Mouse (Mus musculus) heart, adult 11 months (tissue): ENCODE results near the gene Pfkfb3.
"Not testable (repeated sequence)": the region's sequence is repeated elsewhere in the genome, so short reads cannot be mapped to it uniquely, and the experiment has no call there.

Source experiments
- DNase-seq: peaks from one replicate; pipeline ENCODE4 v3.0.0; 2022

The Pfkfb3 gene

GRCm38 (mm10) chr2:11548508-11548907 is 5.4 kb downstream of the Pfkfb3 start:
- no peak for DNase-seq

- DNase-seq: no peak
These were observed 6.3 kb downstream of the Pfkfb3 start for GRCm38 (mm10) chr2:11547609-11548008.

GRCm38 (mm10) chr2:11546091-11546490 is 7.8 kb downstream of the Pfkfb3 start:
- no peak for DNase-seq

GRCm38 (mm10) chr2:11545380-11545779 is 8.5 kb downstream of the Pfkfb3 start:
- DNase-seq: no peak

GRCm38 (mm10) chr2:11544342-11544741 is 9.5 kb downstream of the Pfkfb3 start:
- no peak for DNase-seq

GRCm38 (mm10) chr2:11543158-11543557 is 10.7 kb downstream of the Pfkfb3 start:
- no peak for DNase-seq

GRCm38 (mm10) chr2:11542640-11543039 is 11.2 kb downstream of the Pfkfb3 start:
- DNase-seq: peak; percentile 94

GRCm38 (mm10) chr2:11542121-11542520 is 11.8 kb downstream of the Pfkfb3 start:
- DNase-seq: no peak

- not testable (repeated sequence) for DNase-seq
These were observed 12.3 kb downstream of the Pfkfb3 start for GRCm38 (mm10) chr2:11541528-11541927.

GRCm38 (mm10) chr2:11535966-11536365 is 17.9 kb downstream of the Pfkfb3 start:
- no peak for DNase-seq

GRCm38 (mm10) chr2:11535412-11535928 is 18.4 kb downstream of the Pfkfb3 start:
- peak; percentile 100 for DNase-seq

GRCm38 (mm10) chr2:11534826-11535225 is 19.1 kb downstream of the Pfkfb3 start:
- peak; percentile 95 for DNase-seq

GRCm38 (mm10) chr2:11530101-11530500 is 23.8 kb downstream of the Pfkfb3 start:
- peak; percentile 99 for DNase-seq

- no peak for DNase-seq
These were observed 27.8 kb downstream of the Pfkfb3 start for GRCm38 (mm10) chr2:11526063-11526462.

- no peak for DNase-seq
These were observed 29.1 kb downstream of the Pfkfb3 start for GRCm38 (mm10) chr2:11524736-11525135.

- DNase-seq: peak; percentile 93
These were observed 32.1 kb downstream of the Pfkfb3 start for GRCm38 (mm10) chr2:11521758-11522157.

- no peak for DNase-seq
These were observed 33.1 kb downstream of the Pfkfb3 start for GRCm38 (mm10) chr2:11520786-11521185.

- peak; percentile 88 for DNase-seq
These were observed 38.0 kb downstream of the Pfkfb3 start for GRCm38 (mm10) chr2:11515828-11516227.

GRCm38 (mm10) chr2:11513057-11513967 is 40.6 kb downstream of the Pfkfb3 start:
- DNase-seq: peak; percentile 99

GRCm38 (mm10) chr2:11512127-11512526 is 41.8 kb downstream of the Pfkfb3 start:
- DNase-seq: no peak

GRCm38 (mm10) chr2:11503736-11504135 is 50.1 kb downstream of the Pfkfb3 start:
- DNase-seq: peak; percentile 90

- peak; percentile 99 for DNase-seq
These were observed 50.9 kb downstream of the Pfkfb3 start for GRCm38 (mm10) chr2:11502901-11503431.

- DNase-seq: no peak
These were observed 51.6 kb downstream of the Pfkfb3 start for GRCm38 (mm10) chr2:11502255-11502765.
